Mouse (Mus musculus) gastrocnemius, postnatal 10 days (tissue): Measurements from ENCODE around the gene Prdm4. TPM values are rescaled to one million over a fixed set of nuclear protein-coding genes. Genes with fewer than 3 reads are reported as not detected.

Source experiments
- DNase-seq: peaks from one replicate; pipeline ENCODE4 v3.0.0; 2021; ENCODE audit warnings: mixed read lengths
- total RNA-seq, 2 experiments: library from RNA; stranded (reverse); gene quantifications; 2 replicates each; pipeline ENCODE4 v1.2.3; 2021

Gene Prdm4
- total RNA-seq, 2 experiments from 2014 or later: 11.5 to 14.4 TPM

DNA sequence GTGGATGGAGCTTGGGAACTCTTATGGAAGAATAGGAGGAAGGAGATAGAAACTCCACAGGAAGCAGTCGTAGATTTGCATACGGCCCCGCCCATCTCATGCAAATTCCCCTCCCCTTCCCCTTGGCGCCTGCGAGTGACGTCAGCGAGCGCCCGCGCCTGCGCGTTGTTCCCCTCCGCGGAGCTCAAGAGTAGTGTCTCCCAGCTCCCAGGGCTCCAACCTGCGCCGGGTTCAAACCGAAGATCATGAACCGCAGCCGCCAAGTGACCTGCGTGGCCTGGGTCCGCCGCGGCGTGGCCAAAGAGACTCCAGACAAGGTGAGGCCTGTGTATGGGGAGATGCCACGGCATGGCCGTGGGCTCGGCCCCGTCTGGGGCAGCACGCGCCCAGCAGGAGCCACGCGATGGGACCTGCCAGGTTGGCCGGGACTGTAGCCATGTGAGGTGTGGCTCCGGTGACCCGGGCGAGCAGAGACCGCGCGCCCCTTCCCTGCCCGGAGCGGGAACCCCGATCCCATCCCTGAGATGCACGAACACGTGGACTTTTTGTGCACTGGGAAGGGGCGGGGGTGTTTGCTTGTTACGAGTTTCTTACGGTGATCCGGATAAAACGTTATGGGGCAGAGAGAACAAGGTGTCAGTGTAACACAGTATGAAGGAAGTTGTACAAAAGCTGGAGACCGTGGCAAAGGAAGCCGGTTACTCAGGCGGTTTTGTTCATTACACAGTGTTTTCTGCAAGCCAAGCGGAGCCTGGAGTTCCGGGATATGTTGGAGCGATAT, 45.1 kb downstream of the Prdm4 start:
- peak; percentile 95 for DNase-seq

DNA sequence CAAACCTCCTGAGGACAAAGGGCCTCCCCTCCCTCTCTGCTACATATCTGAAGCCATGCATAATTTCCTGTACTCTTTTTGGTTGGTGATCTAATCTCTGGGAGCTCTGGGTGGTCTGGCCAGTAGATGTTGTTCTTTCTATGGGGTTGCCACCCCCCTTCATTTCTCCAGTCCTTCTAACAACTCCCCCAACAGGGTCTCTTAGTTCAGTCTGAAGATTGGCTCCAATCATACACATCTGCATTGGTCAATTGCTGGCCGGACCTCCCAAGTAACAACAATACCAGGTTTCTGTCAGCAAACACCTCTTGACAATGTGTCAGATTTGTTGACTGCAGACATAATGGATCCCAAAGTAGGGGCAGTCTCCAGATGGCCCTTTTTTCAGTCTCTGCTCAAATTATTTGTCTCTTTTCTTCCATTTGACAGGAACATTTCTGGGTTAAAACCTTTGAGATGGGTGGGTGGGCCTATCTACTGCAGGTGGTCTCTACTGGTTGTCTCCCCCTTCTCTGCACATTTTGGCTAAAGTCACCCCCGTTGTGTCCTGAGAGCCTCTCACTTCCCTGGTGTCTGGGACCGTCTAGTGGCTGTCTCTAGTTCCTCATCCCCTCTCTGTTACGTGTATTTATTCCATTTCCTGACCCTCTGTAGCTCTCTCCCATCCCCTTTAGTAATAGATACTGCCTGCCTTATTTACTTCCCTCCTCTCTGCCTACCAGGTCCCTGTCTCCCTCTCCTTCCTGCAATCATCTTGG, 70.7 kb downstream of the Prdm4 start:
- DNase-seq: no peak

Other genes with a start within 250 kb of the Prdm4 start
- gene Pwp1, start 87.6 kb downstream of the Prdm4 start, total RNA-seq: 10 to 100 TPM; 17.7 to 19.5 TPM
- not detected for gene Ascl4, start 10.5 kb upstream of the Prdm4 start, total RNA-seq
- 10 to 100 TPM; 64.2 to 65.6 TPM for gene Rtcb, start 40.7 kb upstream of the Prdm4 start, total RNA-seq
- not detected for gene Bpifc, start 94.8 kb upstream of the Prdm4 start, total RNA-seq
- 10 to 100 TPM in 1 of 2 experiments, 1 to 10 TPM in 1; 9.5 to 10.7 TPM for gene Fbxo7, start 104.8 kb upstream of the Prdm4 start, total RNA-seq